Mouse (Mus musculus) G1E (cell line): ENCODE results near the gene Polr3c.

Source experiments
- CTCF ChIP-seq: IDR thresholded peaks from 2 replicates; pipeline ENCODE4 v1.5.1; 2012; ENCODE audit warnings: low read depth, low read length, inconsistent platforms, mixed read lengths
- GATA1 ChIP-seq: IDR thresholded peaks from 2 replicates; pipeline ENCODE4 v1.6.1; 2012; ENCODE audit warnings: borderline replicate concordance, low read length, inconsistent platforms, mixed read lengths
- POLR2AphosphoS5 ChIP-seq: IDR thresholded peaks from 2 replicates; pipeline ENCODE4 v1.6.1; 2012; ENCODE audit warnings: low read depth, low read length, inconsistent platforms; ENCODE audit not compliant: insufficient replicate concordance
- TAL1 ChIP-seq: conservative IDR thresholded peaks from 2 replicates; pipeline ENCODE4 v1.6.1; 2012; ENCODE audit warnings: low read depth, low read length, inconsistent platforms, mixed read lengths

GRCm38 (mm10) chr3:96666916-96667315 is 60.5 kb downstream of the Polr3c start:
- TF ChIP-seq CTCF (no peak), GATA1 (no peak), TAL1 (no peak), POLR2AphosphoS5 (no peak)
